Mouse (Mus musculus) spleen, adult 2 months (tissue): Measurements from ENCODE around the gene Hoxa2.

ENCODE experiments used
- CTCF ChIP-seq: fragments of 200-500 bp; IDR thresholded peaks from 2 replicates; pipeline ENCODE4 v1.5.1; 2011; ENCODE audit warnings: mild to moderate bottlenecking, inconsistent platforms; ENCODE audit not compliant: insufficient read depth, insufficient read length, insufficient replicate concordance; ENCODE audit errors: extremely low read depth
- POLR2A ChIP-seq: fragments of 200-500 bp; IDR thresholded peaks from 2 replicates; pipeline ENCODE4 v1.6.1; 2011; ENCODE audit warnings: low read depth, low read length, inconsistent platforms

GRCm38 (mm10) chr6:52180726-52181125, 16.1 kb upstream of the Hoxa2 start:
- TF ChIP-seq CTCF (no peak), POLR2A (no peak)
